Mouse (Mus musculus) myocyte (in vitro differentiated cells): ENCODE measurements at regions not wholly inside any gene's neighbourhood (a gene's known extent, or its start where the extent isn't known, plus 50 kb on each side); places are given as distances from the start of the nearest gene placed in this dataset.

Source experiments
- H3K27me3 ChIP-seq: one replicate; pipeline ENCODE4 v1.6.1; 2011; ENCODE audit not compliant: control insufficient read depth, insufficient read depth, insufficient read length
- H3K36me3 ChIP-seq: one replicate; pipeline ENCODE4 v1.6.1; 2011; ENCODE audit not compliant: control insufficient read depth, insufficient read depth
- H3K4me2 ChIP-seq: one replicate; pipeline ENCODE4 v1.6.1; 2011; ENCODE audit warnings: low read depth, control low read depth
- H3K4me3 ChIP-seq: one replicate; pipeline ENCODE4 v1.5.1; 2011; ENCODE audit warnings: mild to moderate bottlenecking, control low read depth, moderate library complexity
- H3K79me2 ChIP-seq: one replicate; pipeline ENCODE4 v1.6.1; 2011; ENCODE audit not compliant: control insufficient read depth, insufficient read depth
- H3ac ChIP-seq: one replicate; pipeline ENCODE4 v1.6.1; 2011; ENCODE audit not compliant: control insufficient read depth, insufficient read length
- CEBPB ChIP-seq: IDR thresholded peaks from 2 replicates; pipeline ENCODE4 v1.6.1; 2011; ENCODE audit warnings: mild to moderate bottlenecking, moderate library complexity; ENCODE audit not compliant: poor library complexity, insufficient read depth, severe bottlenecking
- E2F4 ChIP-seq: IDR thresholded peaks from one replicate; pipeline ENCODE4 v1.6.1; 2011; ENCODE audit warnings: mild to moderate bottlenecking, control low read depth, moderate library complexity; ENCODE audit not compliant: insufficient read depth
- MAX ChIP-seq: IDR thresholded peaks from one replicate; pipeline ENCODE4 v1.6.1; 2011; ENCODE audit warnings: low read depth, mild to moderate bottlenecking, control low read depth
- MYOD1 ChIP-seq, 3 experiments: IDR thresholded peaks; one replicate each; pipeline ENCODE4 v1.6.1; 2011; ENCODE audit warnings: control low read depth in 2 of 3, low read depth in 2 of 3, mild to moderate bottlenecking in 2 of 3, moderate library complexity in 1 of 3; ENCODE audit not compliant: insufficient read length in 2 of 3, control insufficient read depth in 1 of 3
- MYOG ChIP-seq, 3 experiments: IDR thresholded peaks; one replicate each; pipeline ENCODE4 v1.6.1; 2011; ENCODE audit warnings: control low read depth in 2 of 3, low read depth in 2 of 3, mild to moderate bottlenecking in 2 of 3; ENCODE audit not compliant: insufficient read length in 2 of 3, control insufficient read depth in 1 of 3, insufficient read depth in 1 of 3
- POLR2A ChIP-seq: IDR thresholded peaks from one replicate; pipeline ENCODE4 v1.6.1; 2011; ENCODE audit warnings: low read depth, mild to moderate bottlenecking, control low read depth, moderate library complexity; ENCODE audit not compliant: insufficient read length
- POLR2AphosphoS2 ChIP-seq: IDR thresholded peaks from one replicate; pipeline ENCODE4 v1.6.1; 2011; ENCODE audit warnings: low read depth, control low read depth; ENCODE audit not compliant: insufficient read length
- REST ChIP-seq: IDR thresholded peaks from one replicate; pipeline ENCODE4 v1.6.1; 2011; ENCODE audit warnings: mild to moderate bottlenecking, control low read depth, moderate library complexity; ENCODE audit not compliant: insufficient read depth, insufficient read length
- SRF ChIP-seq: IDR thresholded peaks from one replicate; pipeline ENCODE4 v1.6.1; 2011; ENCODE audit warnings: low read depth; ENCODE audit not compliant: control insufficient read depth, insufficient read length
- TCF12 ChIP-seq: IDR thresholded peaks from one replicate; pipeline ENCODE4 v1.6.1; 2011; ENCODE audit warnings: mild to moderate bottlenecking, control low read depth; ENCODE audit not compliant: poor library complexity, insufficient read depth, severe bottlenecking
- TCF3 ChIP-seq: IDR thresholded peaks from one replicate; pipeline ENCODE4 v1.6.1; 2011; ENCODE audit warnings: low read depth, control low read depth; ENCODE audit not compliant: insufficient read length
- USF1 ChIP-seq: IDR thresholded peaks from one replicate; pipeline ENCODE4 v1.6.1; 2011; ENCODE audit warnings: low read depth, mild to moderate bottlenecking, control low read depth, moderate library complexity

- H3K27me3 ChIP-seq, result peaks cover 20% of the 10 kb centered on the region
- no peaks in the 10 kb centered on the region for H3K36me3 ChIP-seq
- H3K79me2 ChIP-seq, result no peaks in the 10 kb centered on the region
- TF ChIP-seq TCF3 (no peak), E2F4 (no peak), POLR2A (no peak), SRF (no peak), POLR2AphosphoS2 (no peak)
- no peak overlapping the region for H3ac ChIP-seq
- no peak overlapping the region for H3K4me2 ChIP-seq
- no peak overlapping the region for H3K4me3 ChIP-seq
These were observed 62.9 kb upstream of the Gm2310 start for GRCm38 (mm10) chr15:8582676-8583075.

- H3K4me3 ChIP-seq, result no peak overlapping the region
- no peaks in the 10 kb centered on the region for H3K36me3 ChIP-seq
- peaks cover 20% of the 10 kb centered on the region for H3K27me3 ChIP-seq
- no peaks in the 10 kb centered on the region for H3K79me2 ChIP-seq
- TF ChIP-seq MYOG (IDR thresholded peaks at IDR 0.05; ENCODE audit: control insufficient read depth in 1 of 3, insufficient read depth in 1 of 3, insufficient read length in 2 of 3, low read depth in 2 of 3) (peak in 1 of 3 experiments; percentile 39), E2F4 (no peak), POLR2AphosphoS2 (no peak), MYOD1 (IDR thresholded peaks at IDR 0.05; ENCODE audit: control insufficient read depth in 1 of 3, insufficient read length in 2 of 3, low read depth in 2 of 3) (peak; percentile 12 to 63 (median 28))
- H3K4me2 ChIP-seq, result no peak overlapping the region
- H3ac ChIP-seq, result no peak overlapping the region
These were observed 61.6 kb upstream of the Gm2310 start for GRCm38 (mm10) chr15:8581146-8581913.

GRCm38 (mm10) chr15:8580077-8580476 lies 60.3 kb upstream of the Gm2310 start:
- H3K36me3 ChIP-seq, result no peaks in the 10 kb centered on the region
- H3K79me2 ChIP-seq, result no peaks in the 10 kb centered on the region
- no peak overlapping the region for H3ac ChIP-seq
- no peak overlapping the region for H3K4me2 ChIP-seq
- TF ChIP-seq SRF (no peak), MYOD1 (IDR thresholded peaks at IDR 0.05; ENCODE audit: control insufficient read depth in 1 of 3, insufficient read length in 2 of 3, low read depth in 2 of 3) (no peak), MYOG (IDR thresholded peaks at IDR 0.05; ENCODE audit: control insufficient read depth in 1 of 3, insufficient read depth in 1 of 3, insufficient read length in 2 of 3, low read depth in 2 of 3) (no peak), POLR2A (no peak), MAX (no peak), USF1 (no peak), POLR2AphosphoS2 (no peak), TCF3 (no peak), REST (no peak), CEBPB (no peak), TCF12 (no peak), E2F4 (no peak)
- no peak overlapping the region for H3K4me3 ChIP-seq
- H3K27me3 ChIP-seq, result peaks cover 20% of the 10 kb centered on the region

- Histone ChIP-seq H3K79me2 (no peaks in the 10 kb centered on the region), H3K36me3 (no peaks in the 10 kb centered on the region), H3K4me3 (no peak overlapping the region), H3K4me2 (peak overlapping the region; percentile 72), H3K27me3 (peaks cover 24% of the 10 kb centered on the region), H3ac (no peak overlapping the region)
- TF ChIP-seq MYOD1 (IDR thresholded peaks at IDR 0.05; ENCODE audit: control insufficient read depth in 1 of 3, insufficient read length in 2 of 3, low read depth in 2 of 3), result no peak
- TF ChIP-seq USF1, result no peak
- no peak for TF ChIP-seq REST
- no peak for TF ChIP-seq POLR2AphosphoS2
- no peak for TF ChIP-seq POLR2A
- no peak for TF ChIP-seq TCF12
These were observed 57.7 kb upstream of the Gm2310 start for GRCm38 (mm10) chr15:8577480-8577881.

GRCm38 (mm10) chr15:8576975-8577374 lies 57.2 kb upstream of the Gm2310 start:
- Histone ChIP-seq H3K27me3 (peaks cover 29% of the 10 kb centered on the region), H3K36me3 (no peaks in the 10 kb centered on the region), H3K4me2 (peak overlapping the region; percentile 72), H3ac (no peak overlapping the region), H3K4me3 (no peak overlapping the region), H3K79me2 (no peaks in the 10 kb centered on the region)
- TF ChIP-seq SRF, result no peak
- no peak for TF ChIP-seq POLR2A
- peak; percentile 85 for TF ChIP-seq TCF12
- TF ChIP-seq MAX, result no peak
- TF ChIP-seq TCF3, result peak; percentile 40
- TF ChIP-seq E2F4, result no peak
- no peak for TF ChIP-seq USF1
- TF ChIP-seq REST, result no peak
- no peak for TF ChIP-seq CEBPB
- no peak for TF ChIP-seq POLR2AphosphoS2
- TF ChIP-seq MYOG (IDR thresholded peaks at IDR 0.05; ENCODE audit: control insufficient read depth in 1 of 3, insufficient read depth in 1 of 3, insufficient read length in 2 of 3, low read depth in 2 of 3), result peak; percentile 48 to 97 (median 90)
- TF ChIP-seq MYOD1 (IDR thresholded peaks at IDR 0.05; ENCODE audit: control insufficient read depth in 1 of 3, insufficient read length in 2 of 3, low read depth in 2 of 3), result peak; percentile 81 to 96 (median 89)
